Mouse (Mus musculus) effector memory CD4-positive, alpha-beta T cell, adult 7 months (primary cell): ENCODE data around the gene Abce1. TPM values are rescaled to one million over a fixed set of nuclear protein-coding genes. Genes with fewer than 3 reads are reported as not detected.

Experiments
- polyA plus RNA-seq: library from polyadenylated mRNA; unstranded; fragments of 100-300 nt; shearing (Covaris generic); gene quantifications from one replicate; pipeline ENCODE4 v1.2.1, GENCODE M21; 2017

Gene Abce1
- 64.1 TPM for polyA plus RNA-seq

GRCm38 (mm10) chr8:79711064-79711961, at the start of gene Abce1, which contains the start of gene Anapc10:
Gene Abce1, minus strand, starts transcription at chr8:79711740.
Gene Anapc10, plus strand, starts transcription at chr8:79711820.

GRCm38 (mm10) chr8:79639586-79640451, 71.7 kb downstream of the Abce1 start, which contains the start of gene Otud4:
Gene Otud4, plus strand, starts transcription at chr8:79639618.

Other genes starting within 250 kb of the Abce1 start
- gene Otud4, start 72.1 kb downstream of the Abce1 start, polyA plus RNA-seq: 31.4 TPM
- gene Anapc10, start 80 bp upstream of the Abce1 start, polyA plus RNA-seq: 18.7 TPM